Mouse (Mus musculus) liver, embryonic 15.5 days (tissue): Measurements from ENCODE around the gene Parva. TPM values are rescaled to one million over a fixed set of nuclear protein-coding genes. Genes with fewer than 3 reads are reported as not detected.

Source experiments
- ATAC-seq: fragments of 200-750 bp; cut with Nextera tagmentation; 2 replicates; pipeline ENCODE4 v1.8.0; 2017; ENCODE audit warnings: moderate number of reproducible peaks, mild to moderate bottlenecking, moderate library complexity; ENCODE audit not compliant: insufficient read depth
- H3K27ac ChIP-seq: fragments of 300-500 bp; sonication (generic); replicated peaks from 2 replicates; pipeline ENCODE4 v1.5.1; 2015; ENCODE audit warnings: mild to moderate bottlenecking, inconsistent platforms
- H3K27me3 ChIP-seq: fragments of 300-500 bp; sonication (generic); 2 replicates; pipeline ENCODE4 v1.6.1; 2015; ENCODE audit warnings: mild to moderate bottlenecking, inconsistent platforms
- H3K36me3 ChIP-seq: fragments of 300-500 bp; sonication (generic); replicated peaks from 2 replicates; pipeline ENCODE4 v1.6.1; 2015; ENCODE audit warnings: moderate library complexity, mild to moderate bottlenecking, inconsistent platforms
- H3K4me1 ChIP-seq: fragments of 300-500 bp; sonication (generic); replicated peaks from 2 replicates; pipeline ENCODE4 v1.6.1; 2015; ENCODE audit warnings: inconsistent platforms
- H3K4me2 ChIP-seq: fragments of 300-500 bp; sonication (generic); 2 replicates; pipeline ENCODE4 v1.6.1; 2015; ENCODE audit warnings: moderate library complexity, mild to moderate bottlenecking, inconsistent platforms
- H3K4me3 ChIP-seq: fragments of 300-500 bp; sonication (generic); replicated peaks from 2 replicates; pipeline ENCODE4 v1.5.1; 2015; ENCODE audit warnings: mild to moderate bottlenecking, inconsistent platforms
- H3K9ac ChIP-seq: fragments of 300-500 bp; sonication (generic); 2 replicates; pipeline ENCODE4 v1.6.1; 2015; ENCODE audit warnings: moderate library complexity, mild to moderate bottlenecking, inconsistent platforms
- H3K9me3 ChIP-seq: fragments of 300-500 bp; sonication (generic); replicated peaks from 2 replicates; pipeline ENCODE4 v1.6.1; 2016; ENCODE audit warnings: inconsistent platforms
- WGBS: fragments of 180-500 bp; shearing (Covaris S2); methylation state at CpG from one replicate; pipeline ENCODE4 v1.1.7; 2015; ENCODE audit warnings: mixed read lengths; ENCODE audit not compliant: insufficient replicate concordance; 5-methylcytosine and 5-hydroxymethylcytosine counted together
- polyA plus RNA-seq: library from polyadenylated mRNA; unstranded; fragments of >200 nt; fragmentation: Nextera tagmentation; extraction: Ambion mirVana; gene quantifications from 2 replicates; pipeline ENCODE4 v1.2.1, GENCODE M21; 2015

Parva gene
- polyA plus RNA-seq, 1 experiment from 2014 or later = 7.4 TPM

DNA sequence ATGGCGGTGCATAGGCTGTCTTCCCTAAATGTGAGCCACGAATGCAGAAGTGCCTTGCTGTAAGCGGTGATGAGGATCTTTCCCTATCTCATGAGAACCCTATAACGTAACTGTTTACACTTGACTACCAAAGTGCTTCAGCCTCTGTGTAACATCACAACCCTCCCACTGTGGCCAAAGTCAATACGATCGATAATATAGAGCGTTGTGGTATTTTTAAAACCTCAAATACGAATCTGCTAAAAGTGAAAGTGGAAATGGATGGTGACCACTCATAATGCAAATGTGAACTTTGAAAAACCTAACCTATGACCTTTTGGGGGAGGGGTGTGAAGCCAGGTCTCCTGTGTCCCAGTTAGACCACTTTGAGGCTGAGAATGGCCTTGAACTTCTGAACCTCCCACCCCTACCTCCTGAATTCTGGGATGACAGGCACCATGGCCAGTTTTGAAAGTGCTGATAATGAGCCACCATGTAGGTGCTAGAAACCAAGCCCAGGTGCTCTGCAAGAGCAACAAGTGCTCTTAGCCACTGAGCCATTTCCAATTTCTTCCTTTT is 87.4 kb downstream of the Parva start:
- H3K36me3 ChIP-seq = no peaks in the 10 kb centered on the region
- H3K9me3 ChIP-seq = no peaks in the 10 kb centered on the region
- 0 out of 2 replicates have a peak, but pooled peaks cover 3% of the 10 kb centered on the region for H3K4me1 ChIP-seq
- H3K27me3 ChIP-seq = no peaks in the 10 kb centered on the region
- WGBS = 41% methylated on average over 8 of the region's 8 CpGs
- ATAC-seq = peak; percentile 68
- H3K4me3 ChIP-seq = 0 out of 2 replicates have a peak overlapping the region, but pooled peaks have one; percentile 4
- peak overlapping the region; percentile 15 for H3K4me2 ChIP-seq
- H3K27ac ChIP-seq = 0 out of 2 replicates have a peak overlapping the region, but pooled peaks have one; percentile 9
- H3K9ac ChIP-seq = no peak overlapping the region

DNA sequence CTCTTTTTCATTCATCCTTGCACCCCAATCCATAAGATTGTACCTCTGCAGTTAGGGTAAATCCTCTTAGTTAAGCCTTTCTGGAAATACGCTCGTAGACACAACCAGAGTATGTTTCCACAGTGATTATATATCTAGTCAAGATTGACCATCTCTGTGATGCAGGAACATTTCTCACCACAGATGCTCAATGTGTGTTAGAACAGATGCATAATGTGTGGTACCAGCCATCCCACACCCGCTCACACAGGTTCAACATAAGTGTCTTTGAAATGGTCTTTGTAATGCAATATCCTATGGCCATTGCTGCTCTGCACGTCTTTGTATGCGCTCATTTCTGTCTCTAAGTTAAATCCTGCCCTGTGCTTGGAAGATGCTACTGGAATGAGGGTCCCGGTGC is 98.2 kb downstream of the Parva start:
- no peak overlapping the region for H3K9ac ChIP-seq
- WGBS = 75% methylated on average over 6 of the region's 6 CpGs
- H3K27me3 ChIP-seq = no peaks in the 10 kb centered on the region
- no peaks in the 10 kb centered on the region for H3K9me3 ChIP-seq
- no peak overlapping the region for H3K4me3 ChIP-seq
- H3K27ac ChIP-seq = no peak overlapping the region
- no peak overlapping the region for H3K4me2 ChIP-seq
- peaks cover 9% of the 10 kb centered on the region; the same call in 1 of the 2 replicates for H3K4me1 ChIP-seq
- no peak for ATAC-seq
- no peaks in the 10 kb centered on the region for H3K36me3 ChIP-seq

- Histone ChIP-seq H3K4me1 (peaks cover 9% of the 10 kb centered on the region; the same call in 1 of the 2 replicates), H3K9ac (no peak overlapping the region), H3K9me3 (no peaks in the 10 kb centered on the region), H3K36me3 (no peaks in the 10 kb centered on the region), H3K27me3 (no peaks in the 10 kb centered on the region), H3K27ac (no peak overlapping the region), H3K4me3 (no peak overlapping the region), H3K4me2 (no peak overlapping the region)
- ATAC-seq = no peak
- 78% methylated on average over 10 of the region's 10 CpGs for WGBS
These were observed 98.9 kb downstream of the Parva start for GRCm38 (mm10) chr7:112526226-112526625.

GRCm38 (mm10) chr7:112527230-112527629 is 99.9 kb downstream of the Parva start:
- no peaks in the 10 kb centered on the region for H3K36me3 ChIP-seq
- H3K9me3 ChIP-seq = no peaks in the 10 kb centered on the region
- no peak overlapping the region for H3K4me3 ChIP-seq
- ATAC-seq = no peak
- no peak overlapping the region for H3K4me2 ChIP-seq
- H3K27ac ChIP-seq = no peak overlapping the region
- no peaks in the 10 kb centered on the region for H3K27me3 ChIP-seq
- peaks cover 9% of the 10 kb centered on the region; the same call in 1 of the 2 replicates for H3K4me1 ChIP-seq
- H3K9ac ChIP-seq = no peak overlapping the region
- 49% methylated on average over 4 of the region's 4 CpGs for WGBS

GRCm38 (mm10) chr7:112528059-112528458 is 100.8 kb downstream of the Parva start:
- Histone ChIP-seq H3K9me3 (no peaks in the 10 kb centered on the region), H3K4me2 (no peak overlapping the region), H3K36me3 (no peaks in the 10 kb centered on the region), H3K4me3 (no peak overlapping the region), H3K4me1 (peaks cover 9% of the 10 kb centered on the region; the same call in 1 of the 2 replicates), H3K27ac (no peak overlapping the region), H3K9ac (no peak overlapping the region), H3K27me3 (no peaks in the 10 kb centered on the region)
- WGBS = 50% methylated on average over 1 of the region's 1 CpGs
- no peak for ATAC-seq

DNA sequence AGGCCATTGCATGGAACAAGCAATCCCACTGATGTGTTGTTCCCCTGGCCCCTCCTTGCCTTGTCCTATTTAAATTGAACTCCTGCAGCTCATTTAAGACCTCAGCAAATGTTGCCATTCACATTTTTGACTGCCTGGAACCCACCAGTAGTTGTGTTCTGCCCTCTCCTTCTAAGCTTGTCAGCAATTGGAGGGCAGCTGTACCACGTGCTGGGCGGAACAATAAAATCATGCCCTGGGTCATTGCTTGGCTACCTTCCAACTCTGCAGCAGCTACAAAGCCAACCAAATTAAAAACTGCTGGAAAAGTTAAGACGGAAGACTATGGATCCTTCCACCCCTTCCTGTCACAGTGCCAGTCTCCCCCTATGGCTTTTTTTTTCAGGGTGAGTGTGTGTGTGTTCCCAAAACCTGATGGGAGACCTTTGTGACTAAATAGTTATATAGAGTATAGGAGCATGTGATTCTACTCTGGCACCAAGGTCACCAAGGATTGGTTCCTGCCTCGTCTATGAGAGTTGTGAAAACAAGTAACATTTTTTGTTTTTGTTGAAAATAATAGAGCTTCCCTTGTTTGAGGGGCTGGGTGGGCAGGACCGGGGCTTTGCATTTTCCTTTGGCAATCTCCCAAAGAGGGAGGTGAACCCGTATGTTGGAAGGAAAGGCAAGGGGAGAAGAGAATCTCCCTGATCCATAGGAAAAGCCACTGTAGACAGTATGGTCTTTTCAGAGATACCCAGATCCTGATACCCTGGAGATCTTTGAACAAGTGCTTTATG is 101.5 kb downstream of the Parva start:
- Histone ChIP-seq H3K9me3 (no peaks in the 10 kb centered on the region), H3K4me1 (peaks cover 9% of the 10 kb centered on the region; the same call in 1 of the 2 replicates)
- no peak for ATAC-seq

DNA sequence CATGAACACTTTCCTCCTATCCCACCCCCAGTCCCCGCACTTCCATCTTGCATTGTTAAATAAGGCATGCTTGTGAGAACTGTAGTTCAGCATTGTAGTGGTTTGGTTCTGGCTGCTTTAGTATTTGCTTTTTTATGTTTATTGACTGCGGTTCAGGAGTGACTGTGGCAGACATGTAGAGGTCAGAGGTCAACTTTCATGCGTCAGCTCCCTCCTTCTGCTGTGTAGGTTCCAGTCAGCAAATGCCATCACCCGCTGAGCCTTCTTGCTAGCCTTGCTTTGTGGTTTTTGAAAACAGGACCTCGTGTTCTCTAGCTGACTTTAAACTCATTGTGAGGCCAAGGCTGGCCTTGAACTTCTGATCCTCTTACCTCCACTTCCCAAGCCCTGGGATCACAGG is 103.6 kb downstream of the Parva start:
- ATAC-seq = no peak
- H3K36me3 ChIP-seq = no peaks in the 10 kb centered on the region
- H3K27ac ChIP-seq = no peak overlapping the region
- no peak overlapping the region for H3K4me3 ChIP-seq
- no peak overlapping the region for H3K9ac ChIP-seq
- H3K9me3 ChIP-seq = no peaks in the 10 kb centered on the region
- H3K4me1 ChIP-seq = peaks cover 9% of the 10 kb centered on the region; the same call in 1 of the 2 replicates
- WGBS = 49% methylated on average over 5 of the region's 5 CpGs
- no peak overlapping the region for H3K4me2 ChIP-seq
- H3K27me3 ChIP-seq = no peaks in the 10 kb centered on the region

More for the DNA sequence above, 101.5 kb downstream of the Parva start:
- Histone ChIP-seq H3K4me3 (no peak overlapping the region), H3K36me3 (no peaks in the 10 kb centered on the region), H3K27me3 (no peaks in the 10 kb centered on the region), H3K27ac (no peak overlapping the region), H3K9ac (no peak overlapping the region), H3K4me2 (no peak overlapping the region)
- 46% methylated on average over 6 of the region's 6 CpGs for WGBS

DNA sequence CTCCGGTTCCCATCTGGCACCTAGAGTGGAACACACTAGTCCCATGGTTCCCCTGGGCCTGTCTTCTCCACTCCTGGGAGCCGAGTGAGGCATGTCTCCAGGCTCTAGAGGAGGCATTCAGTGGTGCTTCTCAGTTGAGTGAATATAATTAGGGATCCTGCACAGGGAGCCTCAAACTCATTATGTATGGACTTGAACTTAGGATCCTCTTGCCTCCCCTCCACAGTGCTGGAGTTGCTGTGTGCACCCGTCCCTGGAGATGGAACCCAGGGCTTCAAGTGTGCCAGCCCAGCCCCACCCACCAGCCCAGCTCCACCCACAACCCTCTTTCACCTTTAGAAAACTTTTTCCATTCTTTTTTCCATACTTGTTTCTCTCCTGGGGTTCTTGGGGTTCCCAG is 106.8 kb downstream of the Parva start:
- H3K36me3 ChIP-seq = no peaks in the 10 kb centered on the region
- no peak overlapping the region for H3K4me2 ChIP-seq
- H3K9ac ChIP-seq = no peak overlapping the region
- 0 out of 2 replicates have a peak, but pooled peaks cover 2% of the 10 kb centered on the region for H3K4me1 ChIP-seq
- H3K27me3 ChIP-seq = no peaks in the 10 kb centered on the region
- WGBS = 54% methylated on average over 3 of the region's 3 CpGs
- no peak overlapping the region for H3K27ac ChIP-seq
- H3K4me3 ChIP-seq = no peak overlapping the region
- no peaks in the 10 kb centered on the region for H3K9me3 ChIP-seq
- ATAC-seq = no peak

- H3K4me2 ChIP-seq = no peak overlapping the region
These were observed 108.2 kb downstream of the Parva start for GRCm38 (mm10) chr7:112535408-112535921.

DNA sequence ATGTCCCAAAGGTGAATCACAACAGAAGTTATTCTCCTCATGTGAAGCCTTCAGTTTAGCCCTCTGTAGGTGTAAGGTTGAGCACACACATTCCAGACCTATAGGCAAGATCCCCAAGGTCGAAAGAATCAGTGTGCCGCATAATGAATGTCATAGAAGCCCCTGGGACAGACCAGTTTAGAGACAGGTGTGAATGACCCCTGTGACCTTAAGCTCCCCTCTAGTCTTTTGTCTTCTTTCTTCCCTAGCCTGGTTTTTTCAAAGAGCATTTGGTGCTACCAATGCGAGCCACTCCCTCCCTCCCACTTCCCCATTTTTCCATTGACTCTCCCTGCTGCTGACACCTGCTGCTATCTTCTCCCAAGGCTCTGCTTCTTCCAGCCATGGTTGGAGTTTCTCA is 121.8 kb downstream of the Parva start:
- Histone ChIP-seq H3K9me3 (no peaks in the 10 kb centered on the region), H3K4me2 (no peak overlapping the region), H3K36me3 (no peaks in the 10 kb centered on the region), H3K4me3 (no peak overlapping the region), H3K27ac (no peak overlapping the region), H3K4me1 (no peaks in the 10 kb centered on the region), H3K9ac (no peak overlapping the region), H3K27me3 (no peaks in the 10 kb centered on the region)
- no peak for ATAC-seq
- WGBS = 69% methylated on average over 3 of the region's 3 CpGs

More at GRCm38 (mm10) chr7:112535408-112535921, 108.2 kb downstream of the Parva start:
- no peak overlapping the region for H3K27ac ChIP-seq
- no peak overlapping the region for H3K4me3 ChIP-seq
- no peaks in the 10 kb centered on the region for H3K36me3 ChIP-seq
- H3K9me3 ChIP-seq = no peaks in the 10 kb centered on the region
- H3K9ac ChIP-seq = no peak overlapping the region
- no peak for ATAC-seq
- no peaks in the 10 kb centered on the region for H3K4me1 ChIP-seq
- 33% methylated on average over 16 of the region's 16 CpGs for WGBS
- no peaks in the 10 kb centered on the region for H3K27me3 ChIP-seq

DNA sequence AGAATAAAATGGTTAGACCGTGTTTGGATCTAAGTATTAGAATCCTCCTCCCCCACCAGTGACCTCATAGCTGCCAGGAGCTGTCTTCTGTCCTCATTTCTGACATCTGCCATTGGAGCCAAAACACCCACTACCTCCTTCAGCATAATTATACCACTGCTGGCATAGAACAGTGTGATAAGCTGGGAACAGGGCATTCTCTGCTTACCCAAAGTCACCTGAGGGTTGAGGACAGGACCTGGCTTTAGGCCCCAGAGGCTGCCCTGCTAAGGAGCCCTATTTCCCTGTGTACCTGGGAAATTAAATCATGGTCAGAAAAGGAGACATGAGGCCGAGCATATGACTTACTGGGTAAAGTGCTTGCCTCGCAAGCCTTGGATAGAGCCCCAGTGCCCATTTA is 134.2 kb downstream of the Parva start:
- Histone ChIP-seq H3K4me2 (no peak overlapping the region), H3K27me3 (no peaks in the 10 kb centered on the region), H3K27ac (no peak overlapping the region), H3K36me3 (no peaks in the 10 kb centered on the region), H3K9me3 (no peaks in the 10 kb centered on the region), H3K4me1 (no peaks in the 10 kb centered on the region), H3K4me3 (no peak overlapping the region), H3K9ac (no peak overlapping the region)
- WGBS = 60% methylated on average over 3 of the region's 3 CpGs
- ATAC-seq = no peak
